Mouse (Mus musculus) midbrain, embryonic 16.5 days (tissue): ENCODE results near the gene 4930507D05Rik. TPM values are rescaled to one million over a fixed set of nuclear protein-coding genes. Genes with fewer than 3 reads are reported as not detected.

Experiments used
- ATAC-seq: fragments of 200-750 bp; cut with Nextera tagmentation; 2 replicates; pipeline ENCODE4 v1.8.0; 2017; ENCODE audit warnings: moderate TSS enrichment
- H3K27ac ChIP-seq: fragments of 300-500 bp; sonication (generic); 2 replicates; pipeline ENCODE4 v1.5.1; 2014; ENCODE audit warnings: mild to moderate bottlenecking, low read length, mixed read lengths
- H3K27me3 ChIP-seq: fragments of 300-500 bp; sonication (generic); 2 replicates; pipeline ENCODE4 v1.6.1; 2014; ENCODE audit warnings: low read depth, low read length, mixed read lengths; ENCODE audit not compliant: control insufficient read depth, insufficient read depth
- H3K36me3 ChIP-seq: fragments of 300-500 bp; sonication (generic); 2 replicates; pipeline ENCODE4 v1.6.1; 2014; ENCODE audit warnings: mild to moderate bottlenecking, low read length, moderate library complexity, mixed read lengths; ENCODE audit not compliant: control insufficient read depth, insufficient read depth
- H3K4me1 ChIP-seq: fragments of 300-500 bp; sonication (generic); 2 replicates; pipeline ENCODE4 v1.6.1; 2014; ENCODE audit warnings: mild to moderate bottlenecking, low read length, mixed read lengths; ENCODE audit not compliant: control insufficient read depth, insufficient read depth
- H3K4me2 ChIP-seq: fragments of 300-500 bp; sonication (generic); 2 replicates; pipeline ENCODE4 v1.6.1; 2014; ENCODE audit warnings: mild to moderate bottlenecking, low read length, mixed read lengths
- H3K4me3 ChIP-seq: fragments of 300-500 bp; sonication (generic); 2 replicates; pipeline ENCODE4 v1.5.1; 2014; ENCODE audit warnings: low read depth, mild to moderate bottlenecking, low read length, moderate library complexity, mixed read lengths
- H3K9ac ChIP-seq: fragments of 300-500 bp; sonication (generic); 2 replicates; pipeline ENCODE4 v1.6.1; 2014; ENCODE audit warnings: low read depth, low read length, mixed read lengths
- H3K9me3 ChIP-seq: fragments of 300-500 bp; sonication (generic); replicated peaks from 2 replicates; pipeline ENCODE4 v1.6.1; 2014; ENCODE audit warnings: mild to moderate bottlenecking, low read length, mixed read lengths; ENCODE audit not compliant: control insufficient read depth, poor library complexity, severe bottlenecking
- WGBS: fragments of 180-500 bp; shearing (Covaris S2); extraction: QIAGEN DNeasy Blood & Tissue Kit; methylation state at CpG from one replicate; pipeline ENCODE4 v1.1.7; 2014; 5-methylcytosine and 5-hydroxymethylcytosine counted together
- polyA plus RNA-seq: library from polyadenylated mRNA; unstranded; fragments of >200 nt; fragmentation: Nextera tagmentation; extraction: Ambion mirVana; gene quantifications from 2 replicates; pipeline ENCODE4 v1.2.1, GENCODE M21; 2015

4930507D05Rik gene
- polyA plus RNA-seq, 1 experiment from 2014 or later = 1.4 TPM

GRCm38 (mm10) chr10:62469736-62470135 lies 20.4 kb downstream of the 4930507D05Rik start:
- Histone ChIP-seq H3K27me3 (no peaks in the 10 kb centered on the region), H3K36me3 (peaks cover 4% of the 10 kb centered on the region; the same call in 1 of the 2 replicates), H3K4me2 (no peak overlapping the region), H3K4me1 (no peaks in the 10 kb centered on the region; the same call in 1 of the 2 replicates), H3K27ac (no peak overlapping the region), H3K9ac (no peak overlapping the region), H3K9me3 (no peaks in the 10 kb centered on the region), H3K4me3 (no peak overlapping the region)
- 96% methylated on average over 4 of the region's 4 CpGs for WGBS
- ATAC-seq = no peak

DNA sequence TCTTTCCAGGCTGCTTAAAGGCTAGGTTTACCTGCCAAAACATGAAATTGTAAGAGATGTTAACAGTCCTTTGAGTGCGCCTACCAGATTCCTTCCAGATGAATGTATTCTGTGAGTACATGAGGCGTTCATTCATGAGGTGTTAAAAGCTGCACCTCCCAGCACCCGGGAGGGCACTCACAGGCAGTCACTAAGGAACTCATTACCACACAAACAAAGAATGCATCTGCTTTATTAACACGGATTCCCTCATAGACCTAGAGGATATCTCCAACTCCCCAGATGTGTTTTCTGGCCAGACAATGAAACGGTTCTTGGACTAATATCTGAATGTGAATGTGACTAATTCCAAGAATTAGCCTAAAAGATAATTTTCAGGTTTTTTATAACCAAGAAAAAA lies 21.8 kb downstream of the 4930507D05Rik start:
- no peak overlapping the region for H3K4me3 ChIP-seq
- ATAC-seq = no peak
- H3K27ac ChIP-seq = no peak overlapping the region
- peaks cover 4% of the 10 kb centered on the region; the same call in 1 of the 2 replicates for H3K36me3 ChIP-seq
- no peak overlapping the region for H3K4me2 ChIP-seq
- H3K9me3 ChIP-seq = no peaks in the 10 kb centered on the region
- no peaks in the 10 kb centered on the region for H3K27me3 ChIP-seq
- H3K9ac ChIP-seq = no peak overlapping the region
- 46% methylated on average over 5 of the region's 5 CpGs for WGBS
- no peaks in the 10 kb centered on the region; the same call in 1 of the 2 replicates for H3K4me1 ChIP-seq

DNA sequence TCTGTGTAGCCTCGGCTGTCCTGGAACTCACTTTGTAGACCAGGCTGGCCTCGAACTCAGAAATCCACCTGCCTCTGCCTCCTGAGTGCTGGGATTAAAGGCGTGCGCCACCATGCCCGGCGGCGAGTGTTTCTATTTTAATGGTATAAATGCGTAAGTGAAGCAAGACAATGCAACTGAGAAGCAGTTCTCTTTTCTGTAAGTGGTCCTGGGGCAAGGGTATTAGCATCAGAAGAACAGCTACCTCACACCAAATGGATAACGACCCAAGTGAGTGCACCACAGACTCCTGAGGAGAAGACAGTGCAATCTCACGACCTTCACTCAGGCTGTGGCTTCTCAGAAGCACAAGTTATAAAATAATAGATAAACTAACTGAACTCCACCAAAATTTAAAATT lies 25.7 kb downstream of the 4930507D05Rik start:
- Histone ChIP-seq H3K4me1 (no peaks in the 10 kb centered on the region; the same call in 1 of the 2 replicates), H3K4me3 (no peak overlapping the region), H3K36me3 (no peaks in the 10 kb centered on the region; the same call in 1 of the 2 replicates), H3K9me3 (no peaks in the 10 kb centered on the region), H3K27me3 (no peaks in the 10 kb centered on the region), H3K4me2 (no peak overlapping the region), H3K9ac (no peak overlapping the region), H3K27ac (no peak overlapping the region)
- ATAC-seq = no peak
- WGBS = 95% methylated on average over 10 of the region's 10 CpGs

DNA sequence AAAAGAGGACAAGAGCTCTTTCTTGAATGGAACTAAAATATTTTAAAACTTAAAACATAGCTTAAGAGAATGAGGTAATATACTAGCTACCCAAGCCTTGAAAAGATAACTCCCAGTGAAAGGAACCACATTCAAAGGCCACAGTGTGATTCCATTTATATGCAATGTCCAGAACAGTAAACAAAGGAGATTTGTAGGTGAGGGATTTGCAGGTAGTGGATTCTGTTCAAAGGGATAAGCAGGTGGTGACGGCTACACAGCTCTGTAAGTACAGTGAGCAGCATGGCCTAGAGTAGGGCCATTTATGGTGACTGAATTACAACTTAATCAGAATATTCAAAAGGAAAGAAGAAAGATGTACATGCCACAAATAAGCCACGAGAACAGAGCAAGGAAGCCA lies 27.7 kb downstream of the 4930507D05Rik start:
- no peak for ATAC-seq
- Histone ChIP-seq H3K4me2 (no peak overlapping the region), H3K9me3 (no peaks in the 10 kb centered on the region), H3K27me3 (no peaks in the 10 kb centered on the region), H3K36me3 (no peaks in the 10 kb centered on the region; the same call in 1 of the 2 replicates), H3K4me1 (no peaks in the 10 kb centered on the region; the same call in 1 of the 2 replicates), H3K4me3 (no peak overlapping the region), H3K27ac (no peak overlapping the region), H3K9ac (no peak overlapping the region)
- 63% methylated on average over 2 of the region's 2 CpGs for WGBS

DNA sequence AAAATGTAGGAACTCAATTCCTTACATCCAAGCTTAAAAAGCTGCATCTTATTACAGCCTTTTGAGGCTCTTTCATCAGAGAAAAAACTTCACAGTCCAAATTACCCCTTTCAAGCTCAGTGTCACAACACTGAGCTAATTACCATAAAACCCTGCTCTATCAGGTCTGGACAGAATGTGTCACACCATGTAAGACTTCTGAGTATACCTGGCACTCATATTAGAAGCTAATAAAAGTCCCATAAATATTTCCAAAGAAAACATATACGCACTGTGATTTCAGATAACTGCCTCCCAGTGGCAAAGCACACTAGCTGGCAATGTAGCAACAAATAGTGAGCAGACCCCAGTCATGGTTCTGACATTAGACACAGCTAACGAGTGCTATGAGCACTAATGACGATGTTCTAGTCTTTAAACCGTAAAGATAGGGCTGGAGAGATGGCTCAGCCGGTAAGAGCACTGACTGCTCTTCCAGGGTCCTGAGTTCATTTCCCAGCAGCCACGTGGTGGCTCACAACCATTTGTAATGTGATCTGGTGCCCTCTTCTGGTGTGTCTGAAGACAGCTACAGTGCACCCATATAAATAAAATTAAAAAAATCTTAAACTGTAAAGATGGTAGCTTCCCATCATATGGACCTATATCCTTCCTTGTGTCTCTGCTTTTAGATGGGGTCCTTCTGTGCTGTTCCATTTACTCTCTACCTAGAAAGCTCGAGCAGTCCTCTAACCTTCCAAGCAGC lies 32.0 kb downstream of the 4930507D05Rik start:
- Histone ChIP-seq H3K27me3 (no peaks in the 10 kb centered on the region), H3K27ac (no peak overlapping the region), H3K9me3 (no peaks in the 10 kb centered on the region), H3K4me1 (peaks cover 10% of the 10 kb centered on the region), H3K9ac (no peak overlapping the region), H3K4me2 (no peak overlapping the region), H3K4me3 (no peak overlapping the region), H3K36me3 (no peaks in the 10 kb centered on the region; the same call in 1 of the 2 replicates)
- no peak for ATAC-seq
- 66% methylated on average over 7 of the region's 7 CpGs for WGBS

DNA sequence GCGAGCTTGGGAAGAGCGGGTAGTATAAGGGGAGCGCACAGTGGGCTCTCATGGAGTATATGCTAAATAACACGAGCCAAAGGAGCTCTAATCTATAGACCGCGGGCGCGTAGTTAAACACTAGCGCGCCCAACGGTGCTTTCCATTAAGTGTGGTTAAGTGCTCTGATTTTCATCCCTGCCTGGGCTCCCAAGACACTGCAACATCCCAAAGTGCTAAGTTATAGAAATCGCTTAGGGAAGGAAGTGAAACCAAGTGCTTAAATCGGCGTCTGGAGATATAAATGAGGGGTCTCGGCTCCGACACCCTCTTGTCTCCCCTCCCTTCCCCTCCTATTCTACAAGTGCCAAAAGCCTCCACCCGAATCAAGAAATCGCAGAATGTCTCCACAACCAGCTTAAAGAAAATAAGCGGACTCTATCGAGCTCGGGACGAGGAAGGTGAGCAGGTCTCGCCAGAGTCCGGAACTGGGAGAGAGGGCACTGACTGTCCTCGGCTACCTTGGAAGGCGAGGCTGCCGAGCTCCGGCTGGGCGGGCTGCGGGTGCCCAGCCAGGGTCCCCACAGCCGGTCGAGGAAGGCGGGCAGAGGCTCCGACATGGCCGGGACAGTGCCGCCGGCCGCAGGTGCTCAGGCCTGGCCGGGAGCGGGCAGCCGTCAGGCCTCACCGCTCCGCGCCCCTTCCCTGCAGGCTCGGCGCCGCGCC lies 36.7 kb downstream of the 4930507D05Rik start:
- ATAC-seq = peak; percentile 88

DNA sequence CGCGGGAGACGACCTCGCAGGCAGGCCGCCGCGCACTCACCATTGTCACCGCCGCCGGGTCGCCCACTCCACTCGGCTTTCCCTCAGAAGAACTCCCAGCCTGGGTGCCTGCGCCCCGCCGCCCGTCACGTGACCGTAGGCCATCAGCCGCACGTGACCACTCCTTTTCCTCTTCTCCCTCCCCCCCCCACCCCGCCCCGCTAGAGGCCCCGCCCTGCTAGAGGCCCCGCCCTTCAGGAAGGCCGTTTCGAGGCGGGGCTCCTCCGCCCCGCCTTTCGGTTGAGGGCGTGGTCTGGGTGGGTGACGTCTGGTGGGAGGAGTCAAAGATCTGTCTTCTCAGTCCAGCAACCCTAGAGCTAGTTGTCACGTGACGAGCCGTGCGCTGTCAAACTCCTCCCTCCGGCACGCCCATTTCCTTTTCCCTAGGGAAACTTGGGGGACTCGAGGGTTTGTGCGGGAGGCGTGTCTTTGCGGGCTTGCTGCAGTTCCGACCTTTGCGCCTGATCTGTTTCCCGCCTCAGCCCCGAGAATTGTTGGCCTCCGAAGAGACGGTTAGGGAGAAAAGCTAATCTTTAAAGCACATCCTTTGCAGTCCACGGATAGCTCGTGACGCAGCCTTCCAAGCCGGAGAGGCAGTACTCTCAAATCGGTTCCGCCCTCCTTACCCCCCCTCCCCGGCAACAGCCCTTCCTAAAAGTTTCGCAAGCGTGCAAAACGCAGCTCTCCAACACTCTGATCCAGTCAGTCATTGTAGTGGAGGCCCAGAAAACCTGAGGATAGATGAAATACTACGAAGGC lies 37.5 kb downstream of the 4930507D05Rik start, which contains the start of gene Vps26a:
Gene Vps26a, minus strand, starts transcription at position 188 of the 798 bp plus-strand sequence.
- peak within 1 kb of the TSS; percentile 75 for H3K4me2 ChIP-seq
- peak within 1 kb of the TSS; percentile 77 for H3K27ac ChIP-seq
- peaks cover 10% of the 10 kb centered on the region for H3K4me1 ChIP-seq
- H3K9ac ChIP-seq = peak within 1 kb of the TSS; percentile 85
- peak within 1 kb of the TSS; percentile 89 for H3K4me3 ChIP-seq
- H3K27me3 ChIP-seq = no peaks in the 10 kb centered on the region
- peak; percentile 90 for ATAC-seq
- no peaks in the 10 kb centered on the region for H3K36me3 ChIP-seq
- WGBS = under 1% methylated on average over 40 of the region's 59 CpGs
- H3K9me3 ChIP-seq = no peaks in the 10 kb centered on the region

More for the DNA sequence above, 36.7 kb downstream of the 4930507D05Rik start:
- H3K36me3 ChIP-seq = no peaks in the 10 kb centered on the region
- under 1% methylated on average over 47 of the region's 48 CpGs for WGBS
- H3K4me2 ChIP-seq = peak overlapping the region; percentile 75
- H3K9me3 ChIP-seq = no peaks in the 10 kb centered on the region
- no peaks in the 10 kb centered on the region for H3K27me3 ChIP-seq
- peak overlapping the region; percentile 77 for H3K27ac ChIP-seq
- H3K4me3 ChIP-seq = peak overlapping the region; percentile 89
- peaks cover 10% of the 10 kb centered on the region for H3K4me1 ChIP-seq
- H3K9ac ChIP-seq = peak overlapping the region; percentile 85

GRCm38 (mm10) chr10:62488266-62488665 lies 39.0 kb downstream of the 4930507D05Rik start:
- Histone ChIP-seq H3K36me3 (no peaks in the 10 kb centered on the region), H3K9ac (no peak overlapping the region), H3K27me3 (no peaks in the 10 kb centered on the region), H3K4me1 (peaks cover 10% of the 10 kb centered on the region), H3K9me3 (no peaks in the 10 kb centered on the region), H3K4me2 (no peak overlapping the region), H3K4me3 (no peak overlapping the region), H3K27ac (no peak overlapping the region)
- 19% methylated on average over 1 of the region's 1 CpGs for WGBS
- no peak for ATAC-seq
